In the genomic region with DNA sequence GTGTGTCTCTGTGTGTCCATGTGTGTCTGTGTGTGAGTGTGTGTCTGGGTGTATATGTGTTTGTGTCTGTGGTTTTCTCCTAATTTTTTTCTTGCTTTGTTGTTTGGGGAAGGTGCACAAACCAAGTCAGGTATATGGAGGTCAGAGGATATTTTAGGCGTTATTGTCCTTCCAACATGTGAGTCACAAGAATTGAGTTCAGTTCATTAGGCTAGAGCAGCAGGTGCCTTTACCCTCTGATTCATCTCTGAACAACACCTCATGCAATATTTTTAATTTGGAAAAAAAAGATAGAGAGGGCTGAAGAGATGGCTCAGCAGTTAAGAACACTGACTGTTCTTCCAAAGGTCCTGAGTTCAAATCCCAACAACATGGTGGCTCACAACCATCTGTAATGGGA, we compare ENCODE assay signal across 26 mouse cellular contexts.
"Had no signal": no experiment of that assay in that cellular context is flagged by ENCODE, and none has a peak within 500 bp of the region (broad histone marks: within the 10 kb centered on the region; RNA-seq: fewer than 3 reads in every experiment).

No protein-coding gene starts in this region.

- H3K4me3 ChIP-seq: embryonic facial prominence, embryonic 10.5 days; embryonic facial prominence, embryonic 12.5 days; embryonic facial prominence, embryonic 13.5 days; embryonic facial prominence, embryonic 15.5 days; erythroblast, embryonic 14.5 days; forebrain, embryonic 10.5 days; forebrain, embryonic 12.5 days; forebrain, embryonic 13.5 days; forebrain, embryonic 15.5 days; gastrocnemius, adult 2 months; heart, adult 2 months; heart, embryonic 10.5 days had no signal

- DNase-seq: cerebellum, adult 9-10 months; cerebellum, adult 9-11 months; cerebellum, postnatal 10 days; cerebellum, postnatal 14 days; cerebellum, postnatal 25 days; cerebellum, postnatal 36 days; embryo, embryonic 11 days; forebrain, postnatal 0 days; gastrocnemius, adult 2 months; gastrocnemius, postnatal 10 days; gastrocnemius, postnatal 14 days; gastrocnemius, postnatal 25 days; gastrocnemius, postnatal 36 days; heart, adult 11 months; heart, adult 18-20 months; heart, adult 2 months had no signal

- H3K4me1 ChIP-seq: embryonic facial prominence, embryonic 10.5 days; embryonic facial prominence, embryonic 12.5 days; forebrain, embryonic 12.5 days; forebrain, embryonic 13.5 days had no signal

- H3K27ac ChIP-seq: embryonic facial prominence, embryonic 10.5 days; embryonic facial prominence, embryonic 12.5 days; embryonic facial prominence, embryonic 13.5 days; embryonic facial prominence, embryonic 15.5 days; forebrain, embryonic 10.5 days; forebrain, embryonic 12.5 days; forebrain, embryonic 13.5 days; forebrain, embryonic 15.5 days; gastrocnemius, adult 2 months; heart, adult 2 months; heart, embryonic 10.5 days had no signal

- H3K27me3 ChIP-seq: embryonic facial prominence, embryonic 12.5 days; embryonic facial prominence, embryonic 13.5 days; embryonic facial prominence, embryonic 15.5 days; forebrain, embryonic 12.5 days; forebrain, embryonic 13.5 days; forebrain, embryonic 15.5 days had no signal
